Mouse (Mus musculus): ENCODE results near the gene Apoc2.

DNA sequence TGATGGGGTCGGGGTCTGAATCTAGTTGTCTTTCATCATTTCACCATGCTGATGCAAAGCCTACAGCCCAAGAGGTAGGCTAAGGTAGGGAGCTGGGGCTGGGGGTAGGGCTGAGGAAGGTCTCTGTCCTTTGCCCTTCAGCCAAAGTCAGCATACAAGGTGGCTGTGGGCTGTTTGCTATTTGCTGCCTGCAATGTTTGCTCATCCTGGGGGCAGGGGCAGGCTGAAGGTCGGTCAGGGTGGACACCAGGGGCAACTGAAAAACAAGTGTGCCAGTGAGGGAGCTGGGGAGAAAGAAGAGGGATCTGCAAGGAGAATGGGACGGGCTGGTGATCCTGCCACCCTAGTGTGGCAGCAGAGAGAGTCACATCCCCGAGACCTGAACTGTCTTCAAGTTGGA lies 7.6 kb upstream of the Apoc2 start:
- TF ChIP-seq CTCF (IDR thresholded peaks at IDR 0.05) (no peak), POLR2A (IDR thresholded peaks at IDR 0.05; ENCODE audit: insufficient read depth, low read depth, low read length) (no peak)

Data from heart, adult 2 months (tissue).